In genomic region chr3:67372194-67372593, GRCm38 (mm10) we compare ENCODE assay signal across 31 mouse cellular contexts. TPM values are rescaled to one million over a fixed set of nuclear protein-coding genes. Genes with fewer than 3 reads are reported as not detected.
"Had no signal": no experiment of that assay in that cellular context is flagged by ENCODE, and none has a peak within 500 bp of the region (broad histone marks: within the 10 kb centered on the region; RNA-seq: fewer than 3 reads in every experiment).

No protein-coding gene starts in this region.

- H3K27ac ChIP-seq: left cerebral cortex, adult 2 months; liver, embryonic 13.5 days; midbrain, embryonic 12.5 days had no signal

- H3K4me3 ChIP-seq: left cerebral cortex, adult 2 months; liver, embryonic 13.5 days; midbrain, embryonic 12.5 days had no signal

- H3K4me2 ChIP-seq: liver, embryonic 13.5 days; midbrain, embryonic 12.5 days had no signal

- H3K9ac ChIP-seq: liver, embryonic 13.5 days; midbrain, embryonic 12.5 days had no signal

- ATAC-seq: midbrain, embryonic 16.5 days had no signal

- H3K9me3 ChIP-seq: liver, embryonic 13.5 days; midbrain, embryonic 12.5 days had no signal

- DNase-seq: kidney, postnatal 10 days; kidney, postnatal 36 days; layer of hippocampus, postnatal 36 days; liver, embryonic 13.5 days; lung, adult 2 months; lung, postnatal 14 days; lung, postnatal 4 days; thymus, adult 18-20 months; thymus, postnatal 36 days had no signal

- H3K36me3 ChIP-seq: liver, embryonic 13.5 days; midbrain, embryonic 12.5 days had no signal

RNA-seq across cellular contexts. Expression of gene Mlf1, which starts 1.7 kb away (rescaled TPM):
- total RNA-seq: megakaryocyte-erythroid progenitor cell, adult 5-6 weeks; monocyte, adult 5-6 weeks had no signal
- polyA plus RNA-seq: liver, adult 2 months; spleen, adult 2 months had no signal

RNA-seq across cellular contexts. Expression of gene Gm17402, which starts 2.8 kb away (rescaled TPM):
- total RNA-seq: layer of hippocampus, adult 8-10 months; layer of hippocampus, postnatal 10 days; layer of hippocampus, postnatal 36 days; left cerebral cortex, adult 2 months; left cerebral cortex, postnatal 10 days; left cerebral cortex, postnatal 36 days; liver, adult 2 months; megakaryocyte progenitor cell, adult 5-6 weeks; megakaryocyte-erythroid progenitor cell, adult 5-6 weeks; monocyte, adult 5-6 weeks had no signal
- polyA plus RNA-seq: limb, embryonic 11.5 days; limb, embryonic 14.5 days; liver, adult 2 months; liver, embryonic 13.5 days; liver, embryonic 16.5 days; lung, adult 2 months; lung, embryonic 16.5 days; midbrain, embryonic 12.5 days; midbrain, embryonic 16.5 days; neural tube, embryonic 11.5 days; neural tube, embryonic 14.5 days; small intestine, adult 2 months; spleen, adult 2 months; stomach, embryonic 16.5 days; testis, adult 2 months; urinary bladder, adult 2 months had no signal
